Mouse (Mus musculus): Measurements from ENCODE around the gene Gtf2b.
A peak's percentile ranks its signal among the peaks of the same experiment; 100 is the strongest.

The Gtf2b gene

GRCm38 (mm10) chr3:142747673-142748072, 17.2 kb upstream of the Gtf2b start:
- no peaks in the 10 kb centered on the region for H3K9me3 ChIP-seq (ENCODE audit: low read length)

GRCm38 (mm10) chr3:142749131-142749530, 15.7 kb upstream of the Gtf2b start:
- no peaks in the 10 kb centered on the region for H3K36me3 ChIP-seq (ENCODE audit: insufficient read depth, low read length)
- TF ChIP-seq NANOG (IDR thresholded peaks at IDR 0.05; ENCODE audit: borderline replicate concordance, low read length): no peak
- TF ChIP-seq POU5F1 (IDR thresholded peaks at IDR 0.05; ENCODE audit: borderline replicate concordance, low read length): no peak
- TF ChIP-seq CTCF (conservative IDR thresholded peaks at IDR 0.05; ENCODE audit: low read length): no peak
- no peaks in the 10 kb centered on the region for H3K27me3 ChIP-seq (ENCODE audit: insufficient read depth, low read length)

More at GRCm38 (mm10) chr3:142747673-142748072, 17.2 kb upstream of the Gtf2b start:
- H3K27me3 ChIP-seq (ENCODE audit: insufficient read depth, low read length): no peaks in the 10 kb centered on the region
- H3K36me3 ChIP-seq (ENCODE audit: insufficient read depth, low read length): no peaks in the 10 kb centered on the region
- no peak overlapping the region for H3K4me3 ChIP-seq (replicated peaks; ENCODE audit: low read length)
- peaks cover 21% of the 10 kb centered on the region for H3K4me1 ChIP-seq (replicated peaks; ENCODE audit: low read depth, low read length)
- no peak for TF ChIP-seq POU5F1 (IDR thresholded peaks at IDR 0.05; ENCODE audit: borderline replicate concordance, low read length)
- no peak for TF ChIP-seq CTCF (conservative IDR thresholded peaks at IDR 0.05; ENCODE audit: low read length)
- TF ChIP-seq NANOG (IDR thresholded peaks at IDR 0.05; ENCODE audit: borderline replicate concordance, low read length): no peak

GRCm38 (mm10) chr3:142755132-142755867, 9.5 kb upstream of the Gtf2b start:
- Histone ChIP-seq H3K4me1 (replicated peaks; ENCODE audit: low read depth, low read length) (peaks cover 32% of the 10 kb centered on the region), H3K4me3 (replicated peaks; ENCODE audit: low read length) (no peak overlapping the region), H3K9me3 (ENCODE audit: low read length) (no peaks in the 10 kb centered on the region), H3K36me3 (ENCODE audit: insufficient read depth, low read length) (no peaks in the 10 kb centered on the region), H3K27me3 (ENCODE audit: insufficient read depth, low read length) (peaks cover 4% of the 10 kb centered on the region; the same call in 1 of the 2 replicates)
- TF ChIP-seq CTCF (conservative IDR thresholded peaks at IDR 0.05; ENCODE audit: low read length): no peak; the same call in 1 of the 2 replicates
- TF ChIP-seq POU5F1 (IDR thresholded peaks at IDR 0.05; ENCODE audit: borderline replicate concordance, low read length): no peak
- no peak for TF ChIP-seq NANOG (IDR thresholded peaks at IDR 0.05; ENCODE audit: borderline replicate concordance, low read length)

More at GRCm38 (mm10) chr3:142749131-142749530, 15.7 kb upstream of the Gtf2b start:
- H3K9me3 ChIP-seq (ENCODE audit: low read length): no peaks in the 10 kb centered on the region
- no peak overlapping the region for H3K4me3 ChIP-seq (replicated peaks; ENCODE audit: low read length)
- H3K4me1 ChIP-seq (replicated peaks; ENCODE audit: low read depth, low read length): peaks cover 20% of the 10 kb centered on the region

GRCm38 (mm10) chr3:142757841-142758240, 7.0 kb upstream of the Gtf2b start:
- Histone ChIP-seq H3K9me3 (ENCODE audit: low read length) (no peaks in the 10 kb centered on the region), H3K36me3 (ENCODE audit: insufficient read depth, low read length) (no peaks in the 10 kb centered on the region), H3K4me1 (replicated peaks; ENCODE audit: low read depth, low read length) (peaks cover 54% of the 10 kb centered on the region), H3K4me3 (replicated peaks; ENCODE audit: low read length) (no peak overlapping the region), H3K27me3 (ENCODE audit: insufficient read depth, low read length) (peaks cover 4% of the 10 kb centered on the region; the same call in 1 of the 2 replicates)
- TF ChIP-seq CTCF (conservative IDR thresholded peaks at IDR 0.05; ENCODE audit: low read length) (no peak), POU5F1 (IDR thresholded peaks at IDR 0.05; ENCODE audit: borderline replicate concordance, low read length) (no peak), NANOG (IDR thresholded peaks at IDR 0.05; ENCODE audit: borderline replicate concordance, low read length) (no peak)

GRCm38 (mm10) chr3:142758593-142758992, 6.3 kb upstream of the Gtf2b start:
- H3K36me3 ChIP-seq (ENCODE audit: insufficient read depth, low read length): no peaks in the 10 kb centered on the region
- TF ChIP-seq CTCF (conservative IDR thresholded peaks at IDR 0.05; ENCODE audit: low read length) (no peak), NANOG (IDR thresholded peaks at IDR 0.05; ENCODE audit: borderline replicate concordance, low read length) (no peak), POU5F1 (IDR thresholded peaks at IDR 0.05; ENCODE audit: borderline replicate concordance, low read length) (no peak)
- H3K4me3 ChIP-seq (replicated peaks; ENCODE audit: low read length): no peak overlapping the region
- peaks cover 57% of the 10 kb centered on the region for H3K4me1 ChIP-seq (replicated peaks; ENCODE audit: low read depth, low read length)
- peaks cover 4% of the 10 kb centered on the region; the same call in 1 of the 2 replicates for H3K27me3 ChIP-seq (ENCODE audit: insufficient read depth, low read length)
- H3K9me3 ChIP-seq (ENCODE audit: low read length): no peaks in the 10 kb centered on the region

GRCm38 (mm10) chr3:142760356-142760755, 4.5 kb upstream of the Gtf2b start:
- TF ChIP-seq CTCF (conservative IDR thresholded peaks at IDR 0.05; ENCODE audit: low read length) (no peak), POU5F1 (IDR thresholded peaks at IDR 0.05; ENCODE audit: borderline replicate concordance, low read length) (peak; percentile 25; the same call in 1 of the 2 replicates)
- no peaks in the 10 kb centered on the region for H3K36me3 ChIP-seq (ENCODE audit: insufficient read depth, low read length)
- no peak overlapping the region for H3K4me3 ChIP-seq (replicated peaks; ENCODE audit: low read length)
- peaks cover 66% of the 10 kb centered on the region for H3K4me1 ChIP-seq (replicated peaks; ENCODE audit: low read depth, low read length)
- H3K9me3 ChIP-seq (ENCODE audit: low read length): no peaks in the 10 kb centered on the region
- peaks cover 4% of the 10 kb centered on the region; the same call in 1 of the 2 replicates for H3K27me3 ChIP-seq (ENCODE audit: insufficient read depth, low read length)

- Histone ChIP-seq H3K36me3 (ENCODE audit: insufficient read depth, low read length) (peaks cover 4% of the 10 kb centered on the region; the same call in 1 of the 2 replicates), H3K4me1 (replicated peaks; ENCODE audit: low read depth, low read length) (peaks cover 51% of the 10 kb centered on the region), H3K9me3 (ENCODE audit: low read length) (no peaks in the 10 kb centered on the region), H3K4me3 (replicated peaks; ENCODE audit: low read length) (peak overlapping the region; percentile 92), H3K27me3 (ENCODE audit: insufficient read depth, low read length) (no peaks in the 10 kb centered on the region)
- TF ChIP-seq POU5F1 (IDR thresholded peaks at IDR 0.05; ENCODE audit: borderline replicate concordance, low read length) (no peak), CTCF (conservative IDR thresholded peaks at IDR 0.05; ENCODE audit: low read length) (no peak)
Observed at GRCm38 (mm10) chr3:142765778-142766165, 927 bp downstream of the Gtf2b start.

GRCm38 (mm10) chr3:142768498-142768897, 3.7 kb downstream of the Gtf2b start:
- TF ChIP-seq NANOG (IDR thresholded peaks at IDR 0.05; ENCODE audit: borderline replicate concordance, low read length) (no peak), CTCF (conservative IDR thresholded peaks at IDR 0.05; ENCODE audit: low read length) (no peak), POU5F1 (IDR thresholded peaks at IDR 0.05; ENCODE audit: borderline replicate concordance, low read length) (no peak)
- Histone ChIP-seq H3K36me3 (ENCODE audit: insufficient read depth, low read length) (peaks cover 27% of the 10 kb centered on the region), H3K9me3 (ENCODE audit: low read length) (no peaks in the 10 kb centered on the region), H3K27me3 (ENCODE audit: insufficient read depth, low read length) (no peaks in the 10 kb centered on the region), H3K4me1 (replicated peaks; ENCODE audit: low read depth, low read length) (peaks cover 31% of the 10 kb centered on the region), H3K4me3 (replicated peaks; ENCODE audit: low read length) (no peak overlapping the region)

Measured in E14TG2a.4 (cell line).